Mouse (Mus musculus): ENCODE data around the gene Setdb1. TPM values are rescaled to one million over a fixed set of nuclear protein-coding genes. Genes with fewer than 3 reads are reported as not detected.

Gene Setdb1
- total RNA-seq, 1 experiment from 2014 or later = 27.1 TPM

GRCm38 (mm10) chr3:95291041-95291440, 66.0 kb downstream of the Setdb1 start:
- no peak for DNase-seq

GRCm38 (mm10) chr3:95290156-95290555, 66.8 kb downstream of the Setdb1 start:
- no peak for DNase-seq

GRCm38 (mm10) chr3:95289419-95289818, 67.6 kb downstream of the Setdb1 start:
- no peak for DNase-seq

- DNase-seq = no peak
Observed at GRCm38 (mm10) chr3:95287541-95287940, 69.5 kb downstream of the Setdb1 start.

- DNase-seq = peak; percentile 47
Observed at GRCm38 (mm10) chr3:95286510-95286909, 70.5 kb downstream of the Setdb1 start.

- no peak for DNase-seq
Observed at GRCm38 (mm10) chr3:95286011-95286410, 71.0 kb downstream of the Setdb1 start.

GRCm38 (mm10) chr3:95285390-95285789, 71.6 kb downstream of the Setdb1 start:
- DNase-seq = no peak

- peak; percentile 70 for DNase-seq
Observed at GRCm38 (mm10) chr3:95284501-95285281, 72.3 kb downstream of the Setdb1 start.

- no peak for DNase-seq
Observed at GRCm38 (mm10) chr3:95284062-95284461, 72.9 kb downstream of the Setdb1 start.

- DNase-seq = no peak
Observed at GRCm38 (mm10) chr3:95283589-95283941, 73.4 kb downstream of the Setdb1 start.

GRCm38 (mm10) chr3:95282865-95283588, 74.0 kb downstream of the Setdb1 start:
- peak; percentile 88 for DNase-seq

GRCm38 (mm10) chr3:95282381-95282864, 74.6 kb downstream of the Setdb1 start:
- peak; percentile 70 for DNase-seq

- DNase-seq = peak; percentile 100
Observed at GRCm38 (mm10) chr3:95281216-95282126, 75.5 kb downstream of the Setdb1 start, which contains the start of the genes Mindy1 and Prune1. Gene Mindy1, plus strand, starts transcription at chr3:95281345. Gene Prune1, minus strand, starts transcription at chr3:95282076.

GRCm38 (mm10) chr3:95280747-95281146, 76.3 kb downstream of the Setdb1 start:
- DNase-seq = no peak

GRCm38 (mm10) chr3:95277149-95277551, 79.9 kb downstream of the Setdb1 start:
- DNase-seq = no peak

- no peak for DNase-seq
Observed at GRCm38 (mm10) chr3:95276428-95276934, 80.5 kb downstream of the Setdb1 start.

GRCm38 (mm10) chr3:95275161-95275560, 81.8 kb downstream of the Setdb1 start:
- DNase-seq = no peak

- no peak for DNase-seq
Observed at GRCm38 (mm10) chr3:95274453-95274852, 82.5 kb downstream of the Setdb1 start.
